Mouse (Mus musculus): Measurements from ENCODE around the gene Slc4a8.

GRCm38 (mm10) chr15:100764163-100764951, 2.8 kb downstream of the Slc4a8 start:
- TF ChIP-seq MAFK (IDR thresholded peaks at IDR 0.05; ENCODE audit: insufficient read depth, low read depth, low read length) (no peak), CHD2 (IDR thresholded peaks at IDR 0.05; ENCODE audit: low read depth, low read length) (no peak), ZC3H11A (IDR thresholded peaks at IDR 0.05; ENCODE audit: borderline replicate concordance, low read depth, low read length) (no peak), HCFC1 (IDR thresholded peaks at IDR 0.05; ENCODE audit: borderline replicate concordance, insufficient read depth, low read length) (no peak)

Measured in ES-E14 (cell line).